Mouse (Mus musculus): ENCODE measurements at regions not wholly inside any gene's neighbourhood (a gene's known extent, or its start where the extent isn't known, plus 50 kb on each side); places are given as distances from the start of the nearest gene placed in this dataset.
A peak's percentile ranks its signal among the peaks of the same experiment; 100 is the strongest.
"Not testable (repeated sequence)": the region's sequence is repeated elsewhere in the genome, so short reads cannot be mapped to it uniquely, and the experiment has no call there.

DNA sequence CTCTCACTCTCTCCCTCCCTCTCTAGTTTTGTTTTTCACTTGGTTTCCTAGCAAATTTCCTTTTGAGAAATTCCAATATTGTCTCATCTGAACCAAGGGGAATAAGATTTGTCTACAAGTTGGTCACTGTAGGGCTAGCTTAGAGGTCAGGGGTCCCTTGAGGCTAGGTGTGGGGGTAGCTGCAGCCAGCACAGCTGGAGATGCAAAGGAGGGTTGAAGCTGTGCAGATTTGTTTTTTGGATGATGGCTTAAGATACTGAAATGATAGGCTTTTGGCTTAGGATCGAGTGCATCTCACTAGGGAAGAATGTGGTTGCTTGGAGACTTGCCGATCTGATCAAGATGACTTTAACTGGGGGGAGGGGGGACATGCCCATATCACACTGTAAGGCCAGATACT, 88.3 kb upstream of the Tmem28 start:
- no peak for DNase-seq (ENCODE audit: low spot score)

DNA sequence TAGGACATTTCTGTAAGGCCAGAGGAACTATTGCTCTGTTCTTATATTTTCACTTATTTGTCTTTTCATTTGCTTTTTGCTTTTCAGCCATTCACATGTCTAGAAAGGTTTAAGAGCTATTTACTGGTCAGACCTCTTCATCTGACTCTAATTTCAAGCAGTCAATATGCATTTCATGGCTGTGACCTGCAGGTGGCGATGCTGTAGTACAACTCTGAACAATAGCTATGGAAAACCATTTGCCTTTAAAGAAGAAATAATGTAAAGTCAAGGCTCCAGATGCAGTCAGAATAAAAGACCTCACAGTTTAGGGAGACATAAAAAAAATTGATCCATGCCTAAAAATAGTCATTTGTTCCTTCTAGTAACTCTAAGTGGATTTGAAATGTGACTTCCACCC, 95.7 kb upstream of the Tmem28 start:
- DNase-seq (ENCODE audit: low spot score) = no peak

DNA sequence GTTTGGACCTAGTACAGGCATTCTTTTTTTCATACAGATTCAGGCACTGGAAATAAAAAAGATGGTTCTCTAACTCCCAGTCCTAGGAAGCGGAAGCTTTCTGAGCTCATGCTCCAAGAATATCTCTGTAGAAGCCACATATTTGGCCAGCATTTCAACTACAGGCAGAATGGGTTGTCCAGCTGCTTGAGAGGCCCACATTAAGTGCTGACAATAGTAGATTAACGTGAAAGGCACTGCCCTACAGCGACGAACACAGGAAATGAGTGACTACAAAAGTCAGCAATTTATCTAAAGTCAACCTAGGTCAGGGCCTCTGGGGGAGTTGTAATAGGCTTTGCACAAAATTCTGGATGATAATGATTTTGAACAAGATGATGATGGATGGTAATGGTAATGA, 125.5 kb upstream of the Tmem28 start:
- no peak for DNase-seq (ENCODE audit: low spot score)

DNA sequence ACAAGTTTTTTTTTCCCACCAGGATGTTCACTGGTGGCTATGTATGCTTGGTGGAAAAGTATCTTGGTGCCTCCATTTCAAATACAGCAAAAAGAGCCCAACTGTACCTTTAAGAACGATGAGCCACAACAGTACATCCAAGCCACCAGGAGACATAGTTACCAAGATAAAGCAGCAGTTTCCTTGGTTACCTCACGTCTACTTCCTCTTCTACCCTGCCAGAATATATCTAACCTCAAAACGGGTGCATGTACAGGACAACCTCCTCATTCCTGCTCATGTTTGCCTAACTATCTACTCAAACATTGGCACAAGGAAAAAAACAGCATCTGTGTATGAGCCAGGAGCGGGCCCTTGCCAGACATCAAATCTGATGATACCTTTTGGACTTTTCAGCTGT, 129.8 kb upstream of the Tmem28 start:
- DNase-seq (ENCODE audit: low spot score) = no peak

DNA sequence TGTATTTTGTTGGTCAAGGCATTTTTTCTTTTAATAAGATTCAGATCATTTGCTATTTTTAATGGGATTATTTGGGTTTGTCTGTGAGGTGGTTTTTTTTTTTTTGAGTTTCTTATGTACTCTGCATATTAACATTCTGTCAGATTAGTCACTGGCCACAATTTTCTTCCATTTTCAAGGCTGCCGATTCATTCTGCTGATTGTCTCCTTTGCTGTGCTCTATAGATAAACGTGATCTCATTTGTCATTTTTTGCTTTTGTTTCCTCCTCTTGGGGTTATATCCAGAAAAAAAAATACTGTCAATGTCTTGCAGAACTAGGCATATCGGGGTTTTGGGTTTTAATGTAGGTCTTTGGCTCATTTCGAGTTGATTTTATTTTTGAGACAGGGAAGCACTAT, 131.1 kb upstream of the Tmem28 start:
- no peak for DNase-seq (ENCODE audit: low spot score)

DNA sequence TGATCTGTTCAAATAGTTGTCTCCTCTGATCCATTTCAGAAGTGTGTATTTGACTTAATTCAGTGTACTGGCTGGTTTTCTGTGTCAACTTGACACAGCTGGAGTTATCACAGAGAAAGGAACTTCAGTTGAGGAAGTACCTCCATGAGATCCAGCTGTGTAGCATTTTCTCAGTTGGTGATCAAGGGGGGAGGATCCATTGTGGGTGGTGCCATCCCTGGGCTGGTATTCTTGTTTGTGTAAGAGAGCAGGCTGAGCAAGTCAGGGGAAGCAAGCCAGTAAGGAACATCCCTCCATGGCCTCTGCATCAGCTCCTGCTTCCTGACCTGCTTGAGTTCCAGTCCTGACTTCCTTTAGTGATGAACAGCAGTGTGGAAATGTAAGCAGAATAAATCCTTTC, 138.3 kb upstream of the Tmem28 start:
- DNase-seq (ENCODE audit: low spot score) = not testable (repeated sequence)

DNA sequence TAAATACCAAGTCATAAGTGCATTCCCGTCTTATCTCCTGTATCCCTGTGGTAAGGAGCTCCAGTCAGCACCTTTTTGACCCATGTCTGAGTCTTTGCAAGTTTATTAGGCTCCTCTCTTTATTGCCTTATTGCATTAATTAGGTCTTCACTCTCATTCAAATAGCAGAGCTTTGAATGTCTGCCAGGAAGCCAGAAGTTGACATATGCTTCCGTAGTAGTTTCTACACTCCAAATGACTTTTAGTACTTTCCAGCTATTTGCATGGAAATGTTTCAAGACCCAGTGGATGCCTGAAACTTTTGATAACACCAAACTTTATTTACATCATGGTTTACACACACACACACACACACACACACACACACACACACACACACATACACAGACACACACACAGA, 153.2 kb upstream of the Tmem28 start:
- DNase-seq (ENCODE audit: low spot score) = no peak

DNA sequence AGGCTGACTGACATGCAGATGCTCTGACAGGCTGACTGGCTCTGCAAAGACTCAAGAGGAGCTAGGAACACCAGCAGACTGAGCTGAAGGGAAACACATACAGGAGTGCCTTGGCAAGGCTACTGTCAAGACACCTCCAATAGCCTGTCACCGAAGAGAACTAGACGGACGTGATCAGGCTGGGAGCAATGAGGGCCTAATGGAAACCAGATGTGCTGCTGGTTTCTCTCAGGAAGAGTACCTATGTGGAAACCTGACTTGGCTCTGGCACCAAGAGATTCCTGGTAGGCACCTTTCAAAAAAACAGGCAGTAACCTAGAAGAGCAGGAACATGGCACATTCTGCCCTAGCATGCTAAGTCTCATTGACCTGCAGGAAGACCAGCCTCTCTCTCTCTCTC, 158.3 kb upstream of the Tmem28 start:
- no peak for DNase-seq (ENCODE audit: low spot score)

DNA sequence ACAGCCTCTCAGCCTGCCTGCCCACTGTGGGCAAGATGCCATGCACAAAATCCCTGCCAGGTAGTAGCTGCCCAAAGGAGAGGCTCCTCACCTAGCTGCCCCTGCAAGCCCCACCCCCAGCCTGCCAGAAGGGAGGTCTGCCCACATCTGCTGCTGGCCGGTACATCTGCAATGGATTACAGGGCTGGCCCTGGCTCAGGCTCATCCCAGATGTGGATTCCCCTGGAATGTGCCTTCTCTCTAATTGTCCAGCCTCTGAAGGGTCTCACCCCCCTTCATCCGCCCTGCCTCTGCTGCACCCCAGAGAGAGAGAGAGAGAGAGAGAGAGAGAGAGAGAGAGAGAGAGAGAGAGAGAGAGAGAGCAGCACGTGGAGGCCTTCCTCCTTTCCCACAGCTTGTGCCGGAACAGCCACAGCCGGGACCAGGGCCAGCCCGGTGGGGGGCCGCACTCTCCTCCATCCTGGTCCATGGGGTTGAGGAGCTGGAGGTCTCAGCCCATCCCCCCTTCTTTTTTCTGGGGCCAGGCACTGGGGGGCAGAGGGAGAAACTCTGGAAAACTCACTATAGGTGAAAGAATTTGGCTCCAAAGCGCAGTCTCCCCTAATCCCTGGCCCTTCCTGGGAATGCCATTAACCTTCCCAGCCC, 161.2 kb upstream of the Tmem28 start:
- no peak for DNase-seq (ENCODE audit: low spot score)

DNA sequence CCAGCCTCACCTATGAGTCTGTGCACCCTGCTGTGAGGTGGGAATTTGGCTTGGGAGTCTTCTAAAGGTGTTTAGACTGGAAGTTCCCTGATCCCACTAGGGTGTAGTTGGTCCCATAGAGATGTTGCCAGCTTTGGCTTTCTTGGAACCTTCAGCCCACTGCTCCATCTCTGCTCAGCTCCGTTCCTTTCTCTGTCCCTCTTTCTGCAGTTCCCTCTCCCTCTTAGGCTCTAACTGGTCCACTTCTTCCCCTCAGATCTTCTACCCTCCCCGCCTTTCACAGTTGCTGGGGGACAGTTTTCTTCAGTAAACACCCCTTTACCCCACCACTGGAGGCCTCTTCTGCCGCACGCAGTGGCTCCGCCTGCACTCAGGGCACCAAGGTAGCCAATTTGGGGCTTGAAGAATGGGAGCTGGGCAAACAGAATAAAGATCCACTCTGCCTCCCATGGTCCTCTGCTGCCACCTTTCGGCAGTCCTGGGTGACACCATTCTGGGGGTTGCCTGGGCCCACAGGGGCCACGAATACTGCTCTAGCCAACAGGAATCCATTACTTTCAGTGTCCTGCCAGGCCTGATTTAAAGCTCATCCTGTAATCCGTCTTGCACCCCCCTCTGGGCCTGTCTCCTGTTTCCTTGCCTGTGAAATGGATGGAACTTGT, 162.9 kb upstream of the Tmem28 start:
- DNase-seq (ENCODE audit: low spot score) = peak; percentile 10

DNA sequence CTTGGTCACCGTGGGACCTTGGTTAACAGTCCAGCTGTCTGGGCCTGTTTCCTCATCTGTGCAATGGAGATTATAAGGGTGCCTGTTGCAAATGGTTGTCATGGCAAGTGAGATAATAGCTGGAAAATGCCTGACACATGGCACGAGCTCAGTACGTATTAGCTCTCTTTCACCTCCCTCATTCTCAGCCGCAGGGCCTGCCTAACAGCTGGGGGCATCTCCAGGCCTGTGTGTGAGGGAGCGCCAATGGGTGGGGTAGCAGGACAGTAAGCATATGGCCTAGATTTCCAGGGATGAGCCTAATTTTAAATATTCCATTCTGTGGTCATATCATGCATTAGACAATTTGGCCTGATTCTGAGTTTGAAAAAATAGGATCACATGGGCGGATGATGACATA, 163.8 kb upstream of the Tmem28 start:
- no peak for DNase-seq (ENCODE audit: low spot score)

DNA sequence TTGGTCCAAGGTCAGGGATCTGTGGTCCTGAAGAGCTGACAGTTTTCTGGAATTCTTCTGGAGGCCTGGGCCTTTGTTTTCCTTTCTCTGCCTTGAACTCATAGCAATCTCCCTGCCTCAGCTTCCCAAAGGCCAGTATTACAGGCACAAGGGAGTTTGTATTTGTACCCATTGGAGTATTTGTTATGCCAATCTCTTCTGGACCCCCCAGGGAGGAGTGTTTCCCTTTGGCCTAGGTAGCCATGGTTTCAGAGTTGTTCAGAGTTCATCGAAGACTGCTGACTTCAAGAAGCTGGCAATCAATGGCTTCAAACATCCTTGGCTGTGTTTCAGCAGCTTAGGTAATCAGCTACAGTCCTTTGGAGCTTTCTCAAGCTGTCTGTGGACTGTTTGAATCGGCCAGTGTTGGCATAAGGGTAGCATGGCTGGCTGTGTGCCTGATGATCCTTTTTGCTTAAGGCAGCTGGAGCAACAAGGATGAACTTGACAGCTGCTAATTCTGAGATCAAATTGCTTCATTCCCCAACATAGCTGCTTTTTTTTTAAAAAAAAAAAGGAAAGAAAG, 161.2 kb upstream of the Pja1 start:
- no peak for DNase-seq (ENCODE audit: low spot score)

DNA sequence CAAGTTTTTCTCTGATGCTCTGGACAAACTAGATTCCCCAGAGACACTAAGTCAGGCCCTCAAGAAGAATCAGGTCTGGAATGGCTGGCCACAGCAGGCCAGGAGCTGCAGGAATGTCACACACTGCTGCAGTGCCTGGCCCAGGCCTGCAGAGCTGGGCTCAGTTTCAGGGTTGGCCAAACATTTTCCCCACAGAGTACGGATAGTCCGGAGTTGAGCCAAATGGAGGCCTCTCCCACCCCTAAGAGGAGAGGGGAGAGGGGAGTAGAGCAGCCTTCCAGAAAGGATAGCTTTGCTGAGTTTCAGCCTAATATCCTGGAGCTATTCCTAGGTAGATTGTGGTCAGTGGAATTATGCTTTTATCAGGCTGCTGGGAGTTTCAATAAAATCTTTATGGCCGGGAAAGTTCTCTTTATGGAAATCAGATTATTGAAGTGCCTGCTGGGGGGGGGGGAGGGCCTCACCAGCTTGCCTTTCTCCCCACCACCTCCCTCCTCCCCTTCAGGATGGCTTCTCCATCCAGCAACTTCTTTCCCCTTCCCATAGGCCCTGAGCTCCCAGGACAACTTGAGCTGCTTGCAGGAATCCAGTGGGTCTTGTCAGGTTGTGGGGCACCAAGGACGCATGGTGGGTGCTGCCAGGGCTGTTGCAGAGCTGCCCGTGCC, 153.6 kb upstream of the Pja1 start:
- DNase-seq (ENCODE audit: low spot score) = no peak

DNA sequence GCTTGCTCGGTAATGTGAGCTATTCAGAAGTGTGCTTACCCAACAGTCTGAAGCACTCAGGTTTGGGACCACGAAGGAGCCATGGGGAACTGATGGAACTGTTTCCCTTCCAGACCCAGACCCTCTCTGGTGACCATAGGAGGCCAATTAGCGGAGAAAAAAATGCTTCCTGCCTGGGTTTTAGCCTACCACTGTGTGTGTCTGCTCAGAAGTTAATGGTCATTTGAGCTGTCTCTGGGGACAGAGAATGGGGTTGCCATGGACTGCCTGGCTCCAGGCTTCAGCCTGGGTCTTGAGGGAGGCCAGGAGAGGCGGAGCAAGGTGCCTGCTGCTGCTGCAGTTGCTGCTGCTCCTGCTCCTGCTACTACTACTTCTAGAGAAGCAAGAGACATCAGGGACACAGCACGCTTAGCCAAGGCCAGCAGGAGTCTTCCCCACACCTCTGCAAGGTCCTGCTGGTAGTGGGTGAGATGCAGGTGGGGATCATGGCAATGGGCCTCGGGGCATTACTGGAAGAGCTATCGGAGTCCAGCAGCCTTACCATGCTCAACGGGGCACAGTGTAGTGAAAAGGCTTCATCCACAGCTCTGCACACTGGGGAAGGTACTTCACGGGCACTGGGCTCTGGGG, 141.2 kb upstream of the Pja1 start:
- DNase-seq (ENCODE audit: low spot score) = no peak

DNA sequence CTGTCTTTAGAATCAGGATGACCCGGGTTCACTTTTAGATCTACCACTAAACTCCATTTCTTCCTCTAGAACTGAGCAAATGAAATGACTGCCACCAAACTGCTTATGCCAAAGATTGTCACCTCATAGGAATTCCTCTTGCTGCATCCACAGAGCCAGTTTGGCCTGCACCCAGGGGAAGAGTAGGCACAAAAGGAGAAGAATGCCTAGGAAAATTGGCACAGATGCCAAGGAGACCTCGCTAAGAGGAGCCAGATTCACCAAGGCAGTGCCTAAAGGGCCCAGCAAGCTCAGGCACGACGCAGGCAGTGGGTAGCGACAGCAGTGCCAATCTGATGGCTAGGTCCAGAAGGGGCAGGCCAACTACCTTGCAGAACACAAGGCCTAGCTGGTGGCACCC, 139.0 kb upstream of the Pja1 start:
- DNase-seq (ENCODE audit: low spot score) = no peak

DNA sequence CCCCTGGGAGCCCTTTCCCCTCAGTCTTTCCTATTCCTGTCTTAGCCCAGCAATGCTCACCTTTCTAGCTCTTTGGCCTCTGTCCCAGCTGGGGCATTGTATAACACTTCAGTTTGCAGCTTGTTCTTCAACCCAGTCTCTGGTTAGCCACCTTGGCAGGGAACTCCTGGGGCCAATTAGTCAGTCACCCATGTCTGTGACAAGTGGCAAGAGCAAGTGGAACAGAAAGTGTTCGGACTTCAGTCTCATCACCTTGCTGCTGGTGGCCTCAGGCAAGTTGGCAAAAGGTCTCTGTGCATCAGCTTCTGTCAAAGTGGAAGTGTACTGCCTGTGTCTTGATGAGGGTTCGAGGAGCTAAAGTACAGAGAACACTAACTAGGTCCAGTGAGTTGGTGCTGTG, 138.5 kb upstream of the Pja1 start:
- DNase-seq (ENCODE audit: low spot score) = no peak

DNA sequence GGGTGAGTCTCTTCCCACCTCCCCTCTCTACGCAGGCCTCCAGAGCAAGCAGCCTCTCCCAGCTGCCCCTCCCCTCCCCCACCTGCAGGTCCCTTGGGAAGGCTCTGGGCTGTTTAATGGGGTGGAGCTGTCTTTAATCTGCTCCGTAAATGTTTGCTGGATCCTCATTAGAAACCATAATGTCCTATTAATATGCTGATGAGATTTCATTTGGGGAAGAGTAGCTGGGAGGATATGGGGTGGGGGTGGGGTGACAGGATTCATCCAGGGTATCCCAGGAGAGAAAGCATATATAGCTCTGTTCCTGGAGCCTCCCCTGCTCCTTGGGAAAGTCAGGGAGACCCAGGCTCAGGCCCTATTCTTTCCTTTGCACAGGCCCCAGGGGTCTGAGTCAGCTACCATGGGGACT, 137.2 kb upstream of the Pja1 start:
- no peak for DNase-seq (ENCODE audit: low spot score)

DNA sequence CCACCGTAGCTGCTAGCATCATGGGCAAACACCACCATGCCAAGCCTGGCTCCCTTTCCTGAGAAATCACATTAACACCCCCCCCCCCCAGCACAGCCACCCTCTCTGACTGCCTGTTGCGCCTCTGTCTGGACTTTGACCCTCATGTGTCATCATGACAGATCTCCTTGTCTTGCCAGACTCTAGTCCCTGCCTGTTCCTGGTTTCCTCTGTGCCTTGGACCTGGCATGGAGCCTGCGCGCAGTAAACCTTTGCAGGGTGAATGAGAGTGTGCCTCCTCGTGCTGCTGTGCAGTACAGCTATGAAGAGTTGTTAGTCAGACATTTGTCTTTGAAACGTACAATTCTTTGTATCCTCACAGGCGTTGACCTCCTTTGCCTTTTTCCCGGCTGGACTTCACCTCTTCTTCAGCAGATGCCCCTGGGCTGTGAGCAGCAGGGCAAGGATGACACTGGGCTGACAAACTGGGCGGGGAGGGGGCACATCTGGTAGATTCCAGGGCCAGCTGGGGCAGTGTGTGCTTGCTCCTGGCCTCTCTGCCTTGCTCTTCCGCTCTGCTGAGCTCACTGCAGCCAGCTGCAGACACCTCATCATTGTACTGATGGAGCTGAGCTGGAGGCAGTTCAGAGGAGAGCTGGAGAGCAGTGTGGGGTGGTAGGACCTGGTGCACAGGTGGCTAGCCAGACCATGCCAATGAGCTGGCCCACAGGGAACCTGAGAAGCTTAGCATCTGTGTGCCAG, 134.2 kb upstream of the Pja1 start:
- no peak for DNase-seq (ENCODE audit: low spot score)

DNA sequence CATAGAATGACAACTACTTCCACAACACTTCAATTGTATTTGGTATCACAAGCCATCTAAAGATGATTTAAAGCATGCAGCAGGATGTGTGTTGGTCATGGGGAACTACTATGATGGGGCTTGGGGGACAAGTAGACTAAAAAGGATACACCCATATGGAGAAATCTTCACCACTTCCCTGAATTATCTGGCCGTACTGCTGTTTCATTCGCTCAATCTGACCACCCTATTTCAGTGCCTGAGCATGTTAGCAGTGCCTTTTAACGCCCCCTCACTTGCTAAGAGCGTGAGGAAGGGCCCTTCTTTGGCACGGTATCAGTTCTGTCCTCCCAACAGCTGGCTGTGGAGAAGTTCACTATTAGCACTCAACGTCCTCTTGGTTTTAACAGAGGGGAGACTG, 132.6 kb upstream of the Pja1 start:
- no peak for DNase-seq (ENCODE audit: low spot score)

DNA sequence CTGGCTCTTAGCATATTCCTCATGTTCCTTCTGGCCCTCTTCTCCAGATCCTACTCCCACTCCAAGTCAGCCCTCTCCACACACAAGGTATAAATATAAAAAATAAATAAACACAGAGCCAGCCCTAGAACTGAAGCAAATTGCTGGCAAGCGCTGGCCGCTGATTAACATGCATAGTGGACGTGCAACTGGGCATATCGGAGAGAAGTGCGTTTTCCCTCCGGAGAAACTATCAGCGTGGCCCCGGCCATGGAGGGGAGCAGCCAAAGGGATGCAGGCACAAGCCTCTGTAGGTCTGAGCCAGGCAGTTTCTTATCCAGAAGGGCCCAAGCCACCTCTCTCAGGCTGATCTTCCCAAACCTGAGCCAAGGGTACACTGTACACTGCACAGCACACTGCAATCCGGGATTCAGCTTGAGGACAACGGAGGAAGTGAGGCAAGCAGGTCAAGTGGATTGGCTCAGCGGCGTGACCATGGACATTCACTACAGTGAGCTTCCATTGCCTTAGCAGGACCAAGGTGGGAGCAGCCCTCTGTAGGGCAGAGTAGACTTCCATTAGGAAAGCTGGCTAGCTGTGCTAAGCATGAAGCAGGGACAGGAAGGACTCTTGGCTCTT, 131.3 kb upstream of the Pja1 start:
- no peak for DNase-seq (ENCODE audit: low spot score)

DNA sequence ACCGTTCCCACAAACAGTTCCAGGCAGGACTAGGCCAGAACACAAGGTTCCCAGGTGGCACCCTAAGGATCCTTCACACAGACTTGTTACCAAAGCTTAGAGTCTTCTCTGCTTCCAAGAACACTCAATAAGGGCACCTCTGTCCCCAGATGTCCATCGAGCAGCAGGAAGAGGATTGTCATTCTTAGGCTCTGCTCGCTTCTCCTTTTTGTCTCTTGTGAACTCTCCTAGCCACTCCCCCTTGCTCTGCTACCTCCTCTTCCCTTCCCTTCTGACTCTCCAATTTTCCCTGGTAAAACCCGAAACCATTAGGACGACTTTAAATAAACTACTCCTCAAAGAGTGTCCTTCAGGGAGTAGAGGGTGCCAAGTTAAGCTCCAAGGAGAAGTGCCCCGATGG, 124.4 kb upstream of the Pja1 start:
- DNase-seq (ENCODE audit: low spot score) = no peak
